Mouse (Mus musculus) ES-E14 (cell line): ENCODE measurements around the gene Exoc3l2. TPM values are rescaled to one million over a fixed set of nuclear protein-coding genes. Genes with fewer than 3 reads are reported as not detected.

Experiments
- DNase-seq: peaks from one replicate; pipeline ENCODE4 v3.0.0-alpha.2; 2013; ENCODE audit warnings: low read depth, low spot score
- H3K27ac ChIP-seq: 2 replicates; pipeline ENCODE4 v1.5.1; 2012; ENCODE audit warnings: low read depth, mild to moderate bottlenecking, low read length, moderate library complexity, mixed read lengths; ENCODE audit not compliant: poor library complexity, insufficient read depth, severe bottlenecking
- H3K36me3 ChIP-seq: 2 replicates; pipeline ENCODE4 v1.6.1; 2012; ENCODE audit warnings: mild to moderate bottlenecking, low read length, moderate library complexity, mixed read lengths; ENCODE audit not compliant: control insufficient read depth, poor library complexity, insufficient read depth, severe bottlenecking
- H3K4me1 ChIP-seq, 2 experiments: fragments of 150-350 bp in 1 of 2; sonication (generic) in 1 of 2; 2 replicates each; pipeline ENCODE4 v1.6.1; 2012; ENCODE audit warnings: low read length in 2 of 2, mild to moderate bottlenecking in 1 of 2, mixed read lengths in 1 of 2; ENCODE audit not compliant: control insufficient read depth in 2 of 2, insufficient read depth in 2 of 2, poor library complexity in 1 of 2
- H3K4me3 ChIP-seq, 2 experiments: fragments of 150-350 bp in 1 of 2; sonication (generic) in 1 of 2; 2 replicates each; pipeline ENCODE4 v1.5.1; 2012; ENCODE audit warnings: low read length in 2 of 2, low read depth in 1 of 2, mild to moderate bottlenecking in 1 of 2, mixed read lengths in 1 of 2; ENCODE audit not compliant: insufficient read depth in 1 of 2, poor library complexity in 1 of 2, severe bottlenecking in 1 of 2
- H3K9ac ChIP-seq: 2 replicates; pipeline ENCODE4 v1.6.1; 2012; ENCODE audit warnings: low read depth, mild to moderate bottlenecking, low read length, mixed read lengths; ENCODE audit not compliant: poor library complexity, insufficient read depth, severe bottlenecking
- H3K9me3 ChIP-seq: fragments of 150-350 bp; sonication (generic); 2 replicates; pipeline ENCODE4 v1.6.1; 2012; ENCODE audit warnings: low read depth, mild to moderate bottlenecking, low read length; ENCODE audit not compliant: control insufficient read depth, insufficient read depth
- CHD2 ChIP-seq: IDR thresholded peaks from 2 replicates; pipeline ENCODE4 v1.6.1; 2014; ENCODE audit warnings: mild to moderate bottlenecking, low read depth, low read length, inconsistent platforms
- HCFC1 ChIP-seq: IDR thresholded peaks from 2 replicates; pipeline ENCODE4 v1.6.1; 2012; ENCODE audit warnings: low read length, inconsistent platforms, borderline replicate concordance; ENCODE audit not compliant: insufficient read depth
- MAFK ChIP-seq: IDR thresholded peaks from 2 replicates; pipeline ENCODE4 v1.6.1; 2014; ENCODE audit warnings: mild to moderate bottlenecking, low read depth, low read length, inconsistent platforms; ENCODE audit not compliant: insufficient read depth
- ZC3H11A ChIP-seq: IDR thresholded peaks from 2 replicates; pipeline ENCODE4 v1.6.1; 2012; ENCODE audit warnings: low read depth, mild to moderate bottlenecking, inconsistent platforms, low read length, borderline replicate concordance
- ZNF384 ChIP-seq: IDR thresholded peaks from 2 replicates; pipeline ENCODE4 v1.6.1; 2012; ENCODE audit warnings: low read depth, low read length, inconsistent platforms
- in situ Hi-C, 2 experiments: fragments of 600-800 bp; cut with MboI; formaldehyde crosslinking; loops; one replicate each; pipeline ENCODE4 v1.15.1; 2025; ENCODE audit warnings: low sequenced_read_pairs in 2 of 2, inconsistent platforms in 1 of 2; ENCODE audit not compliant: unreplicated experiment in 2 of 2
- total RNA-seq: library from RNA; depleted of rRNA; stranded (reverse); fragments of 300-350 nt; gene quantifications from 2 replicates; pipeline ENCODE4 v1.2.3, GENCODE M21; 2012

The Exoc3l2 gene
- total RNA-seq, 1 experiment, result 2.2 TPM

GRCm38 (mm10) chr7:19432475-19432874 lies 30.7 kb upstream of the Exoc3l2 start:
- Histone ChIP-seq H3K9ac (no peak overlapping the region), H3K4me1 (peaks cover 9 to 24% of the 10 kb centered on the region in 2 experiments; a peak in 2 of 4 replicates), H3K36me3 (peaks cover 43% of the 10 kb centered on the region), H3K27ac (no peak overlapping the region), H3K9me3 (no peaks in the 10 kb centered on the region), H3K4me3 (no peak overlapping the region)
- TF ChIP-seq HCFC1 (no peak), MAFK (no peak), ZNF384 (no peak), ZC3H11A (no peak), CHD2 (no peak)
- in situ Hi-C loops, result no loop called here
- no peak for DNase-seq

GRCm38 (mm10) chr7:19436276-19436675 lies 26.9 kb upstream of the Exoc3l2 start:
- no peak overlapping the region; the same call in 1 of the 2 replicates for H3K27ac ChIP-seq
- H3K36me3 ChIP-seq, result peaks cover 39% of the 10 kb centered on the region
- no peak for DNase-seq
- no peaks in the 10 kb centered on the region for H3K9me3 ChIP-seq
- H3K4me3 ChIP-seq, result no peak overlapping the region
- in situ Hi-C loops, result no loop called here
- no peak for TF ChIP-seq HCFC1
- TF ChIP-seq CHD2, result no peak
- no peak overlapping the region for H3K9ac ChIP-seq
- peaks cover 0 to 3% of the 10 kb centered on the region in 2 experiments; a peak in 2 of 4 replicates for H3K4me1 ChIP-seq

DNA sequence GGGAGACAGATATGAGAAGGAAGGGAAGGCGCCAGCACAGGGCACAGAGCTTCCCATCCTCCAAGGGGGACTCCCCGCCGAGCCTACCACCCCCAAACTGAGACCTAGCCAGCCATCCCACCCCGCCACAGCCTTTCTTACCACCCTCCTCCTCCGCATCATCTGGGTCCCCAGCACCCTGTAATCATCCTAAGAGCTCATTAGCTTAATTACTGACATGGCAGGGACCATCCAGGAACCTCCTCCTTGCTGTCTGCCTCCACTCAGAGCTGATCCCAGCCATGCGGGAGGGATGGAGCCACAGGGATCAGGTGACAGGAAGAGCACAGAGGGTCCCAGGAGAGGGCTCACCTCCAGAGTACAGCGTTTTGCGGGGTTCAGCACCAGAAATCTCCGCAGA lies 26.1 kb upstream of the Exoc3l2 start:
- H3K36me3 ChIP-seq, result peaks cover 42% of the 10 kb centered on the region
- in situ Hi-C loops, result no loop called here
- H3K9ac ChIP-seq, result no peak overlapping the region
- no peaks in the 10 kb centered on the region for H3K9me3 ChIP-seq
- H3K27ac ChIP-seq, result 0 out of 2 replicates have a peak overlapping the region, but pooled peaks have one; percentile 38
- DNase-seq, result no peak
- TF ChIP-seq HCFC1 (no peak), ZC3H11A (no peak), ZNF384 (no peak), MAFK (no peak), CHD2 (no peak)
- no peak overlapping the region for H3K4me3 ChIP-seq
- H3K4me1 ChIP-seq, result peaks cover 0 to 3% of the 10 kb centered on the region in 2 experiments; a peak in 2 of 4 replicates

- no peak overlapping the region for H3K27ac ChIP-seq
- no peak for DNase-seq
- H3K9ac ChIP-seq, result no peak overlapping the region
- no peaks in the 10 kb centered on the region for H3K9me3 ChIP-seq
- H3K36me3 ChIP-seq, result peaks cover 29% of the 10 kb centered on the region; the same call in 1 of the 2 replicates
- peaks cover 0 to 3% of the 10 kb centered on the region in 2 experiments; a peak in 2 of 4 replicates for H3K4me1 ChIP-seq
- in situ Hi-C loops, result no loop called here
- H3K4me3 ChIP-seq, result no peak overlapping the region
- TF ChIP-seq ZNF384 (no peak), ZC3H11A (no peak), CHD2 (no peak), MAFK (no peak), HCFC1 (no peak)
Measured at GRCm38 (mm10) chr7:19441448-19442091, 21.6 kb upstream of the Exoc3l2 start.

GRCm38 (mm10) chr7:19443344-19443743 lies 19.8 kb upstream of the Exoc3l2 start:
- Histone ChIP-seq H3K4me1 (no peaks in the 10 kb centered on the region), H3K9me3 (no peaks in the 10 kb centered on the region), H3K9ac (no peak overlapping the region), H3K27ac (no peak overlapping the region), H3K36me3 (peaks cover 29% of the 10 kb centered on the region; the same call in 1 of the 2 replicates), H3K4me3 (no peak overlapping the region)
- TF ChIP-seq ZNF384 (no peak), ZC3H11A (no peak), MAFK (no peak), CHD2 (no peak), HCFC1 (no peak)
- DNase-seq, result peak; percentile 68
- in situ Hi-C loops, result no loop called here
